Comparison of ENCODE assay signal across 8 mouse cellular contexts in genomic region chr12:111275150-111275841, GRCm38 (mm10). TPM values are rescaled to one million over a fixed set of nuclear protein-coding genes. Genes with fewer than 3 reads are reported as not detected.
DNase-seq lines count a peak whose midpoint lies in the region; ATAC-seq and TF ChIP-seq lines count a peak whose summit lies in the region.

No protein-coding gene starts in this region.

- H3K36me3 ChIP-seq in lung, postnatal 0 days (ENCODE audit: insufficient read depth, low read length) = no peaks in the 10 kb centered on the region
- 0 out of 2 replicates have a peak, but pooled peaks cover 3% of the 10 kb centered on the region for H3K36me3 ChIP-seq in intestine, embryonic 15.5 days
- no peaks in the 10 kb centered on the region for H3K36me3 ChIP-seq in neural tube, embryonic 13.5 days

- ATAC-seq in lung, postnatal 0 days = peak; percentile 46
- no peak for ATAC-seq in intestine, embryonic 15.5 days
- no peak for ATAC-seq in neural tube, embryonic 13.5 days (ENCODE audit: low read depth)

- no peak overlapping the region for H3K27ac ChIP-seq in lung, postnatal 0 days (ENCODE audit: low read length)
- H3K27ac ChIP-seq in intestine, embryonic 15.5 days = no peak overlapping the region
- no peak overlapping the region for H3K27ac ChIP-seq in neural tube, embryonic 13.5 days (replicated peaks)

- H3K4me3 ChIP-seq in lung, postnatal 0 days (ENCODE audit: low read depth, low read length) = peak overlapping the region; percentile 33
- peak overlapping the region; percentile 41 for H3K4me3 ChIP-seq in intestine, embryonic 15.5 days (replicated peaks)
- H3K4me3 ChIP-seq in neural tube, embryonic 13.5 days = peak overlapping the region; percentile 42

- WGBS in lung, postnatal 0 days = 1% methylated on average over 57 of the region's 58 CpGs
- 5% methylated on average over 58 of the region's 58 CpGs for WGBS in intestine, embryonic 15.5 days
- under 1% methylated on average over 58 of the region's 58 CpGs for WGBS in neural tube, embryonic 13.5 days

- H3K9me3 ChIP-seq in lung, postnatal 0 days (ENCODE audit: low read length) = no peaks in the 10 kb centered on the region
- no peaks in the 10 kb centered on the region for H3K9me3 ChIP-seq in intestine, embryonic 15.5 days
- H3K9me3 ChIP-seq in neural tube, embryonic 13.5 days = 0 out of 2 replicates have a peak, but pooled peaks cover 11% of the 10 kb centered on the region

- no peak for TF ChIP-seq EP300 in lung, postnatal 0 days (IDR thresholded peaks at IDR 0.05)

- peak overlapping the region; percentile 54 for H3K4me2 ChIP-seq in lung, postnatal 0 days (replicated peaks; ENCODE audit: low read depth, low read length)
- H3K4me2 ChIP-seq in intestine, embryonic 15.5 days (replicated peaks) = peak overlapping the region; percentile 71
- H3K4me2 ChIP-seq in neural tube, embryonic 13.5 days = peak overlapping the region; percentile 73

- DNase-seq in cerebellum, adult 18-20 months = peak; percentile 25 to 44
- DNase-seq in cerebellum, adult 8-10 months = no peak
- DNase-seq in lung, postnatal 0 days (ENCODE audit: low spot score) = no peak
- DNase-seq in lung, postnatal 10 days = no peak
- no peak for DNase-seq in ovary, postnatal 10 days (ENCODE audit: low spot score)
- no peak for DNase-seq in lung, postnatal 36 days

- H3K27me3 ChIP-seq in lung, postnatal 0 days (replicated peaks; ENCODE audit: insufficient read depth, low read length) = peaks cover 62% of the 10 kb centered on the region
- H3K27me3 ChIP-seq in intestine, embryonic 15.5 days (replicated peaks) = peaks cover 66% of the 10 kb centered on the region
- peaks cover 75% of the 10 kb centered on the region for H3K27me3 ChIP-seq in neural tube, embryonic 13.5 days

- H3K9ac ChIP-seq in lung, postnatal 0 days (replicated peaks; ENCODE audit: low read depth) = no peak overlapping the region
- H3K9ac ChIP-seq in intestine, embryonic 15.5 days = peak overlapping the region; percentile 26; the same call in 1 of the 2 replicates
- peak overlapping the region; percentile 63 for H3K9ac ChIP-seq in neural tube, embryonic 13.5 days

- peaks cover 15% of the 10 kb centered on the region for H3K4me1 ChIP-seq in lung, postnatal 0 days (ENCODE audit: insufficient read depth, low read depth, low read length)
- H3K4me1 ChIP-seq in intestine, embryonic 15.5 days (replicated peaks) = peaks cover 27% of the 10 kb centered on the region
- peaks cover 21% of the 10 kb centered on the region for H3K4me1 ChIP-seq in neural tube, embryonic 13.5 days (replicated peaks)

- TF ChIP-seq CTCF in lung, postnatal 0 days (IDR thresholded peaks at IDR 0.05) = no peak

RNA-seq across cellular contexts. Expression of gene Amn, which starts 4.4 kb away (rescaled TPM):
- polyA plus RNA-seq in lung, postnatal 0 days (2015; fragmentation: Nextera tagmentation; extraction: Ambion mirVana) = 0.31 and 0.40 TPM in 2 replicates
- 127 and 149 TPM in 2 replicates for polyA plus RNA-seq in intestine, embryonic 15.5 days (2015; fragmentation: Nextera tagmentation; extraction: Ambion mirVana)
- polyA plus RNA-seq in neural tube, embryonic 13.5 days (2015; fragmentation: Nextera tagmentation; extraction: Ambion mirVana) = 5.1 and 5.3 TPM in 2 replicates

Comparison
In these comparisons a context has a peak if more than half of its experiments do, and no peak if none do; other contexts are left out.
1. DNase-seq: peak in cerebellum, adult 18-20 months (2 of 2); none in cerebellum, adult 8-10 months (single experiment), lung, postnatal 0 days (single experiment), lung, postnatal 10 days (single experiment), ovary, postnatal 10 days (single experiment) and lung, postnatal 36 days (single experiment).
2. RNA of gene Amn, which starts 4.4 kb away (polyA plus RNA-seq): 127 to 149 TPM in intestine, embryonic 15.5 days; 5.1 to 5.3 TPM in neural tube, embryonic 13.5 days and 0.31 to 0.40 TPM in lung, postnatal 0 days; every median in the first group is over 10 times any median in the second.
3. Peak in every context shown above with its lines, with median percentiles within 50 percentile points of each other: H3K4me2 ChIP-seq and H3K4me3 ChIP-seq.